Mouse (Mus musculus) erythroblast, embryonic 14.5 days (primary cell): ENCODE results near the gene Klf17. TPM values are rescaled to one million over a fixed set of nuclear protein-coding genes. Genes with fewer than 3 reads are reported as not detected.
"Not testable (repeated sequence)": the region's sequence is repeated elsewhere in the genome, so short reads cannot be mapped to it uniquely, and the experiment has no call there.

Experiments
- H3K27me3 ChIP-seq: 2 replicates; pipeline ENCODE4 v1.6.1; 2012; ENCODE audit warnings: inconsistent platforms; ENCODE audit not compliant: control insufficient read depth
- H3K36me3 ChIP-seq: 2 replicates; pipeline ENCODE4 v1.6.1; 2012; ENCODE audit warnings: mild to moderate bottlenecking, inconsistent platforms; ENCODE audit not compliant: control insufficient read depth
- H3K4me1 ChIP-seq: 2 replicates; pipeline ENCODE4 v1.6.1; 2012; ENCODE audit warnings: inconsistent platforms; ENCODE audit not compliant: control insufficient read depth
- H3K4me3 ChIP-seq: replicated peaks from 2 replicates; pipeline ENCODE3; 2012; ENCODE audit warnings: moderate library complexity, mild to moderate bottlenecking, inconsistent platforms
- H3K9me3 ChIP-seq: 2 replicates; pipeline ENCODE4 v1.6.1; 2012; ENCODE audit warnings: low read length, inconsistent platforms, mixed read lengths; ENCODE audit not compliant: control insufficient read depth
- GATA1 ChIP-seq: IDR thresholded peaks from 2 replicates; pipeline ENCODE4 v1.6.1; 2012; ENCODE audit warnings: low read length, inconsistent platforms, mixed read lengths
- TAL1 ChIP-seq: IDR thresholded peaks from 3 replicates; pipeline ENCODE4 v1.6.1; 2012; ENCODE audit warnings: low read length, inconsistent platforms, mixed read lengths
- polyA plus RNA-seq: library from polyadenylated mRNA; stranded (reverse); fragments of >175 nt; gene quantifications from 2 replicates; pipeline ENCODE4 v1.2.3, GENCODE M21; 2012

Klf17 gene
- polyA plus RNA-seq, 1 experiment, result not detected

GRCm38 (mm10) chr4:117770935-117771334 is 5.5 kb upstream of the Klf17 start:
- TF ChIP-seq TAL1 (no peak), GATA1 (no peak)
- H3K9me3 ChIP-seq, result no peaks in the 10 kb centered on the region
- no peaks in the 10 kb centered on the region for H3K27me3 ChIP-seq
- H3K4me1 ChIP-seq, result no peaks in the 10 kb centered on the region
- no peak overlapping the region for H3K4me3 ChIP-seq
- no peaks in the 10 kb centered on the region for H3K36me3 ChIP-seq

GRCm38 (mm10) chr4:117760151-117760550 is 5.3 kb downstream of the Klf17 start:
- Histone ChIP-seq H3K27me3 (no peaks in the 10 kb centered on the region), H3K9me3 (no peaks in the 10 kb centered on the region), H3K36me3 (no peaks in the 10 kb centered on the region), H3K4me3 (no peak overlapping the region), H3K4me1 (no peaks in the 10 kb centered on the region)
- no peak for TF ChIP-seq GATA1
- no peak for TF ChIP-seq TAL1

GRCm38 (mm10) chr4:117752469-117752868 is 13.0 kb downstream of the Klf17 start:
- H3K4me3 ChIP-seq, H3K36me3 ChIP-seq, H3K27me3 ChIP-seq, H3K9me3 ChIP-seq, H3K4me1 ChIP-seq: not testable (repeated sequence)

- Histone ChIP-seq H3K4me3 (no peak overlapping the region), H3K9me3 (no peaks in the 10 kb centered on the region), H3K27me3 (no peaks in the 10 kb centered on the region), H3K36me3 (no peaks in the 10 kb centered on the region), H3K4me1 (no peaks in the 10 kb centered on the region)
- no peak for TF ChIP-seq GATA1
- TF ChIP-seq TAL1, result no peak
Observed at GRCm38 (mm10) chr4:117737559-117737958, 27.9 kb downstream of the Klf17 start.

GRCm38 (mm10) chr4:117731926-117732325 is 33.5 kb downstream of the Klf17 start:
- Histone ChIP-seq H3K27me3 (no peaks in the 10 kb centered on the region), H3K4me3 (no peak overlapping the region), H3K9me3 (no peaks in the 10 kb centered on the region), H3K36me3 (no peaks in the 10 kb centered on the region), H3K4me1 (no peaks in the 10 kb centered on the region)
- TF ChIP-seq GATA1 (no peak), TAL1 (no peak)

GRCm38 (mm10) chr4:117724112-117724511 is 41.3 kb downstream of the Klf17 start, which contains the start of gene Gm12845:
Gm12845 (plus strand) TSS chr4:117724412.
- Histone ChIP-seq H3K36me3 (no peaks in the 10 kb centered on the region), H3K4me1 (no peaks in the 10 kb centered on the region), H3K4me3 (no peak within 1 kb of the TSS), H3K9me3 (no peaks in the 10 kb centered on the region), H3K27me3 (0 out of 2 replicates have a peak, but pooled peaks cover 2% of the 10 kb centered on the region)
- TF ChIP-seq TAL1, result no peak
- no peak for TF ChIP-seq GATA1

- no peaks in the 10 kb centered on the region for H3K36me3 ChIP-seq
- no peak overlapping the region for H3K4me3 ChIP-seq
- no peaks in the 10 kb centered on the region for H3K27me3 ChIP-seq
- no peaks in the 10 kb centered on the region for H3K9me3 ChIP-seq
- TF ChIP-seq GATA1 (no peak), TAL1 (no peak)
- no peaks in the 10 kb centered on the region for H3K4me1 ChIP-seq
Observed at GRCm38 (mm10) chr4:117713303-117714098, 51.9 kb downstream of the Klf17 start.

- Histone ChIP-seq H3K27me3 (no peaks in the 10 kb centered on the region), H3K4me1 (no peaks in the 10 kb centered on the region), H3K36me3 (no peaks in the 10 kb centered on the region), H3K9me3 (no peaks in the 10 kb centered on the region), H3K4me3 (no peak overlapping the region)
- TF ChIP-seq TAL1 (no peak), GATA1 (no peak)
Observed at GRCm38 (mm10) chr4:117712314-117712713, 53.1 kb downstream of the Klf17 start.

GRCm38 (mm10) chr4:117708780-117709550 is 56.5 kb downstream of the Klf17 start:
- Histone ChIP-seq H3K36me3 (no peaks in the 10 kb centered on the region), H3K27me3 (no peaks in the 10 kb centered on the region), H3K4me1 (no peaks in the 10 kb centered on the region), H3K9me3 (no peaks in the 10 kb centered on the region), H3K4me3 (no peak overlapping the region)
- no peak for TF ChIP-seq GATA1
- no peak for TF ChIP-seq TAL1

Other genes starting within 250 kb of the Klf17 start
- gene Eri3, start 215.3 kb downstream of the Klf17 start, polyA plus RNA-seq, result 18.1 and 20.6 TPM in 2 replicates
- gene Dmap1, start 83.4 kb downstream of the Klf17 start, polyA plus RNA-seq, result 1.7 and 2.1 TPM in 2 replicates
- not detected in 2 replicates for gene Gm12845, start 41.2 kb downstream of the Klf17 start, polyA plus RNA-seq
- gene Slc6a9, start 68.9 kb upstream of the Klf17 start, polyA plus RNA-seq, result 82.3 and 94.8 TPM in 2 replicates
- gene Ccdc24, start 106.9 kb upstream of the Klf17 start, polyA plus RNA-seq, result 0.06 and 0.07 TPM in 2 replicates
- 0.23 and 0.25 TPM in 2 replicates for gene B4galt2, start 117.8 kb upstream of the Klf17 start, polyA plus RNA-seq
- 37.5 and 76.2 TPM in 2 replicates for gene Atp6v0b, start 121.7 kb upstream of the Klf17 start, polyA plus RNA-seq
- 0.31 and 0.65 TPM in 2 replicates for gene Dph2, start 126.4 kb upstream of the Klf17 start, polyA plus RNA-seq
- gene Ipo13, start 149.4 kb upstream of the Klf17 start, polyA plus RNA-seq, result 3.5 and 3.8 TPM in 2 replicates
- gene Artn, start 164.1 kb upstream of the Klf17 start, polyA plus RNA-seq, result 4.5 and 4.9 TPM in 2 replicates